Mouse (Mus musculus) naive thymus-derived CD4-positive, alpha-beta T cell, adult 2 months (primary cell): ENCODE results near the gene 1500009C09Rik.
"Not testable (repeated sequence)": the region's sequence is repeated elsewhere in the genome, so short reads cannot be mapped to it uniquely, and the experiment has no call there.

Source experiments
- DNase-seq: peaks from one replicate; pipeline ENCODE4 v3.0.0-alpha.2; 2011; ENCODE audit warnings: low read depth

Gene 1500009C09Rik

GRCm38 (mm10) chr15:82218778-82219666 lies 33.2 kb upstream of the 1500009C09Rik start:
- no peak for DNase-seq

GRCm38 (mm10) chr15:82220003-82220675 lies 32.1 kb upstream of the 1500009C09Rik start:
- DNase-seq: no peak

GRCm38 (mm10) chr15:82221104-82221860 lies 30.9 kb upstream of the 1500009C09Rik start:
- DNase-seq: no peak

- DNase-seq: no peak
These were observed 28.9 kb upstream of the 1500009C09Rik start for GRCm38 (mm10) chr15:82223251-82223650.

- DNase-seq: peak; percentile 56
These were observed 28.3 kb upstream of the 1500009C09Rik start, which contains the start of gene Tnfrsf13c for GRCm38 (mm10) chr15:82223657-82224601. Gene Tnfrsf13c (minus strand): TSS chr15:82224369.

GRCm38 (mm10) chr15:82224602-82225215 lies 27.5 kb upstream of the 1500009C09Rik start:
- DNase-seq: no peak

- no peak for DNase-seq
These were observed 26.4 kb upstream of the 1500009C09Rik start for GRCm38 (mm10) chr15:82225769-82226168.

GRCm38 (mm10) chr15:82229542-82230045 lies 22.6 kb upstream of the 1500009C09Rik start:
- no peak for DNase-seq

- DNase-seq: no peak
These were observed 22.0 kb upstream of the 1500009C09Rik start for GRCm38 (mm10) chr15:82230098-82230611.

- no peak for DNase-seq
These were observed 21.1 kb upstream of the 1500009C09Rik start for GRCm38 (mm10) chr15:82231100-82231499.

- no peak for DNase-seq
These were observed 20.4 kb upstream of the 1500009C09Rik start for GRCm38 (mm10) chr15:82231591-82232378.

- no peak for DNase-seq
These were observed 19.5 kb upstream of the 1500009C09Rik start for GRCm38 (mm10) chr15:82232651-82233050.

- no peak for DNase-seq
These were observed 16.5 kb upstream of the 1500009C09Rik start for GRCm38 (mm10) chr15:82235661-82236060.

- peak; percentile 91 for DNase-seq
These were observed 15.6 kb upstream of the 1500009C09Rik start for GRCm38 (mm10) chr15:82236565-82236964.

- DNase-seq: no peak
These were observed 8.9 kb upstream of the 1500009C09Rik start for GRCm38 (mm10) chr15:82243311-82243710.

GRCm38 (mm10) chr15:82243742-82244114 lies 8.5 kb upstream of the 1500009C09Rik start:
- DNase-seq: peak; percentile 58

- DNase-seq: peak; percentile 95
These were observed 7.9 kb upstream of the 1500009C09Rik start, which contains the start of gene Cenpm for GRCm38 (mm10) chr15:82244115-82244804. Gene Cenpm (minus strand): TSS chr15:82244748.

- DNase-seq: not testable (repeated sequence)
These were observed 7.4 kb upstream of the 1500009C09Rik start for GRCm38 (mm10) chr15:82244805-82245161.
